Mouse (Mus musculus) stomach, embryonic 16.5 days (tissue): ENCODE results near the gene Tm4sf1. TPM values are rescaled to one million over a fixed set of nuclear protein-coding genes. Genes with fewer than 3 reads are reported as not detected.

Experiments used
- ATAC-seq: fragments of 200-750 bp; cut with Nextera tagmentation; 2 replicates; pipeline ENCODE4 v1.8.0; 2017; ENCODE audit warnings: moderate number of reproducible peaks, moderate TSS enrichment; ENCODE audit not compliant: insufficient read depth, low FRiP score
- H3K27ac ChIP-seq: fragments of 300-500 bp; sonication (generic); 2 replicates; pipeline ENCODE4 v1.5.1; 2014; ENCODE audit warnings: low read length
- H3K27me3 ChIP-seq: fragments of 300-500 bp; sonication (generic); 2 replicates; pipeline ENCODE4 v1.6.1; 2014; ENCODE audit warnings: low read length, control low read depth, mixed read lengths; ENCODE audit not compliant: control insufficient read depth, insufficient read depth
- H3K36me3 ChIP-seq: fragments of 300-500 bp; sonication (generic); 2 replicates; pipeline ENCODE4 v1.6.1; 2014; ENCODE audit warnings: low read length; ENCODE audit not compliant: control insufficient read depth, insufficient read depth
- H3K4me1 ChIP-seq: fragments of 300-500 bp; sonication (generic); 2 replicates; pipeline ENCODE4 v1.6.1; 2014; ENCODE audit warnings: low read length, control low read depth, mixed read lengths; ENCODE audit not compliant: control insufficient read depth, insufficient read depth
- H3K4me2 ChIP-seq: fragments of 300-500 bp; sonication (generic); 2 replicates; pipeline ENCODE4 v1.6.1; 2014; ENCODE audit warnings: low read depth, low read length, mixed read lengths
- H3K4me3 ChIP-seq: fragments of 300-500 bp; sonication (generic); replicated peaks from 2 replicates; pipeline ENCODE4 v1.5.1; 2014; ENCODE audit warnings: mild to moderate bottlenecking, low read length
- H3K9ac ChIP-seq: fragments of 300-500 bp; sonication (generic); 2 replicates; pipeline ENCODE4 v1.6.1; 2014; ENCODE audit warnings: low read length
- H3K9me3 ChIP-seq: fragments of 300-500 bp; sonication (generic); replicated peaks from 2 replicates; pipeline ENCODE4 v1.6.1; 2016; ENCODE audit warnings: low read length, control low read depth; ENCODE audit not compliant: control insufficient read depth
- WGBS: fragments of 180-500 bp; shearing (Covaris S2); extraction: QIAGEN DNeasy Blood & Tissue Kit; methylation state at CpG from one replicate; pipeline ENCODE4 v1.1.7; 2014; 5-methylcytosine and 5-hydroxymethylcytosine counted together
- polyA plus RNA-seq: library from polyadenylated mRNA; unstranded; fragments of >200 nt; fragmentation: Nextera tagmentation; extraction: Ambion mirVana; gene quantifications from 2 replicates; pipeline ENCODE4 v1.2.1, GENCODE M21; 2015

Gene Tm4sf1
- polyA plus RNA-seq, 1 experiment from 2014 or later = 59.7 TPM

- Histone ChIP-seq H3K27me3 (no peaks in the 10 kb centered on the region), H3K9me3 (no peaks in the 10 kb centered on the region), H3K4me2 (peak overlapping the region; percentile 6; the same call in 1 of the 2 replicates), H3K4me3 (peak overlapping the region; percentile 18), H3K27ac (peak overlapping the region; percentile 21; the same call in 1 of the 2 replicates), H3K36me3 (no peaks in the 10 kb centered on the region), H3K4me1 (peaks cover 13% of the 10 kb centered on the region), H3K9ac (no peak overlapping the region)
- 38% methylated on average over 4 of the region's 4 CpGs for WGBS
- no peak for ATAC-seq
These were observed 7.9 kb downstream of the Tm4sf1 start for GRCm38 (mm10) chr3:57293925-57294324.

- Histone ChIP-seq H3K4me3 (no peak overlapping the region; the same call in 1 of the 2 replicates), H3K9me3 (no peaks in the 10 kb centered on the region), H3K4me1 (peaks cover 13% of the 10 kb centered on the region), H3K9ac (no peak overlapping the region), H3K27me3 (no peaks in the 10 kb centered on the region), H3K4me2 (no peak overlapping the region), H3K36me3 (no peaks in the 10 kb centered on the region), H3K27ac (no peak overlapping the region)
- ATAC-seq = no peak
- 71% methylated on average over 11 of the region's 11 CpGs for WGBS
These were observed 9.0 kb downstream of the Tm4sf1 start for GRCm38 (mm10) chr3:57292826-57293225.

GRCm38 (mm10) chr3:57288944-57289491 lies 12.8 kb downstream of the Tm4sf1 start:
- peak overlapping the region; percentile 55; the same call in 1 of the 2 replicates for H3K27ac ChIP-seq
- no peak for ATAC-seq
- no peaks in the 10 kb centered on the region for H3K4me1 ChIP-seq
- H3K27me3 ChIP-seq = no peaks in the 10 kb centered on the region
- H3K4me3 ChIP-seq = no peak overlapping the region
- H3K36me3 ChIP-seq = no peaks in the 10 kb centered on the region
- no peak overlapping the region for H3K9ac ChIP-seq
- no peak overlapping the region for H3K4me2 ChIP-seq
- no peaks in the 10 kb centered on the region for H3K9me3 ChIP-seq
- 81% methylated on average over 1 of the region's 1 CpGs for WGBS

DNA sequence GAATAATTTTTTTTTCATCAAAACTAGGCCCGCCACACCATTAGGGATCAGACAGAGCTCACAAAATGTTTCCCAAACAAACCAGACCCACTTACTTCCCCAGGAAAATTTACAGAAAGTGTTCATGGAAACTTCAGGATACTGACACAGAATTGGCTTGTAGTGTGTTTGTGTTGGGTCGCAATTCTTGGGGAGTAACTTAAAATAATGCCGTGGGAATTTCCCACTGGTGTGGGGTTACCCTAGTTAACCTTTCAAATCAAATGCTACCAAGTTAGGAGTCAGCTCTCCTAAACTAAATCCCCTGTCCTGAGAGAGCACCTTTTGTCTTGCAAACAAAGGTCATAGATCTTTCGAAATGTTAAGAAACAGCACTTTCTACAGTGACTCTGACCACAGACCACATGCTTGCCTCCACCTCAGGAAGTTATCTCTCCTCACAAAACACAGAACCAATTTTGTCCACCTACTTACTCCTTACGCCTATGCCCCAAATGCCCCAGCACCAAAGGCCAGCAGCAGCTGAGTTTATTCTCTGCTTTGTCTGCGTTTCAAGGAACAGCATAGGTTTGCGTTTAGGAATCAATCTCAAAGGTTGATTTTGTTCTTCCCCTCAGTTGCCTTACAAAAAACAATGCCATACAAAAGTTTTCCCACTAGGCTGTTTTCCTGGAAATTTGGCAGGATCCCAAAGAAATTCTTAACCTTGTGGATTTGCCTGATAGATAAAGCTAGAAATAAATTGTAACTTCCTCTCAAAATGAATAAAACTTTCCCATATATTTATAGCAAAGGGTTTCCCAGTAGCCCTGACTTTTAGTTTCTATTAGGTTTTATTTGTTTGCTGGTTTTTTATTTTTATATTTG lies 13.7 kb downstream of the Tm4sf1 start:
- H3K27me3 ChIP-seq = no peaks in the 10 kb centered on the region
- no peaks in the 10 kb centered on the region for H3K4me1 ChIP-seq
- H3K4me2 ChIP-seq = no peak overlapping the region
- WGBS = 48% methylated on average over 7 of the region's 7 CpGs
- no peak overlapping the region for H3K9ac ChIP-seq
- no peaks in the 10 kb centered on the region for H3K9me3 ChIP-seq
- no peak overlapping the region for H3K4me3 ChIP-seq
- peak overlapping the region; percentile 79 for H3K27ac ChIP-seq
- ATAC-seq = no peak
- no peaks in the 10 kb centered on the region for H3K36me3 ChIP-seq

DNA sequence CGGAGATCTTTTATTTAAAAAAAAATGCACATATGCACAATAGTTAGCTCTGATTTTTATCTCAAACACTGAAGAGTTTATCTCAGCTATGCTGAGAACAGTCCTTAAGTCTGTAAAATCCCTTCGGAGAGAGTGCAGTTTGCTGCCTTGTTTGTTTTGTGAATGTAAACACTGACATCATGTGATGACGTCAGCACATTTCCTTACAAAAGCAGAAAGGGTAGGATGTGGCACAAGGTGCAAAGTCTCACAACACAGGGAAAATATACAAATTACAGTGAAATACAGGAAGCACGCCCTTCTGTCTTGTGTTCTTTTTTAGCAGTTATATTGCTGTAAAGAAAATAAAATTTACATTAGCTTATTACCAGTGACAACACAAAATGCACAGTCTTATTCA lies 14.3 kb downstream of the Tm4sf1 start:
- Histone ChIP-seq H3K36me3 (no peaks in the 10 kb centered on the region), H3K9ac (no peak overlapping the region), H3K4me1 (no peaks in the 10 kb centered on the region), H3K27ac (no peak overlapping the region), H3K27me3 (no peaks in the 10 kb centered on the region), H3K9me3 (no peaks in the 10 kb centered on the region), H3K4me3 (no peak overlapping the region), H3K4me2 (no peak overlapping the region)
- no peak for ATAC-seq
- 37% methylated on average over 4 of the region's 4 CpGs for WGBS

DNA sequence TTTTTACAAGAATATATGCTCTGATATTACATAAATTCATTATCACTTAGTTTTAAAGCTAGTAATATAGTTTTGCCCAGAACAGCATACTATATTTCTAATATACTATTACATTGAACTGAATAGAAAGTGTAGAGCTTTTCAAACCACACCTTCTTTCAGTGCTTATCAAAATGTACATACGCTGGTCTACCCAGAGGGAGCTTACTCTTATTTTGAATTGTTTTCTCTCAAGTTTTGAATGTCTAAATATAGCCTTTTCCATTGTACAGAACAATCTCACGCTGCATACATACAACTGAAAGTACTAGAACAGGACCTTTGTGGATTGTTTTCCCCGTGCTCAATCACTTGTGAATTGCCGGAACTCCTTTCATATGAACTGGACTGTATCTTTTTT lies 23.6 kb downstream of the Tm4sf1 start:
- Histone ChIP-seq H3K36me3 (no peaks in the 10 kb centered on the region), H3K27ac (no peak overlapping the region), H3K4me1 (peaks cover 5% of the 10 kb centered on the region; the same call in 1 of the 2 replicates), H3K4me3 (no peak overlapping the region), H3K9ac (no peak overlapping the region), H3K27me3 (no peaks in the 10 kb centered on the region), H3K4me2 (no peak overlapping the region), H3K9me3 (no peaks in the 10 kb centered on the region)
- 71% methylated on average over 4 of the region's 4 CpGs for WGBS
- ATAC-seq = peak; percentile 44; the same call in 1 of the 2 replicates

DNA sequence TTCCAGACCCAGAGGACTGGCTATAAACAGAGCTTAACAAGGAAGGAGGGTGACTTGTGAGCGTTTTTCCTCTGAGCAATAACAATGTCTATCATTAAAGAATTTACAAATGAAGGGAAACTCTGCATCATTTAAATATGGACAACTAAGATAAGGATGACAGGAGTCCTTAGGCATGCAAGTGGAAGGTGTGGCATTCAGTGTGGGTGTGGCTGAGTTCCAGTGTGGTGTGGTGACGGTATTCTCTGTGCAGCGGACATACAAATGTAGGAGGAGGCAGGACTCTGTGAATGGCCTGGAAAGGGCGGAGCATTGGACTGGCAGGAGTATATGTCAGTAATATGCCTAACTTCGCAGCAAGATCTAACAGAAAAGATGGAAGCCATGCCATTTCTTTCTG lies 24.3 kb downstream of the Tm4sf1 start:
- Histone ChIP-seq H3K9ac (no peak overlapping the region), H3K27me3 (no peaks in the 10 kb centered on the region), H3K27ac (no peak overlapping the region), H3K4me2 (no peak overlapping the region), H3K4me1 (peaks cover 5% of the 10 kb centered on the region; the same call in 1 of the 2 replicates), H3K36me3 (no peaks in the 10 kb centered on the region), H3K9me3 (no peaks in the 10 kb centered on the region), H3K4me3 (no peak overlapping the region)
- ATAC-seq = peak; percentile 69; the same call in 1 of the 2 replicates
- WGBS = 65% methylated on average over 5 of the region's 5 CpGs

- Histone ChIP-seq H3K27ac (peak overlapping the region; percentile 60; the same call in 1 of the 2 replicates), H3K36me3 (no peaks in the 10 kb centered on the region), H3K27me3 (no peaks in the 10 kb centered on the region), H3K9ac (no peak overlapping the region), H3K4me1 (peaks cover 5% of the 10 kb centered on the region; the same call in 1 of the 2 replicates), H3K4me3 (no peak overlapping the region), H3K4me2 (no peak overlapping the region), H3K9me3 (no peaks in the 10 kb centered on the region)
- ATAC-seq = no peak; the same call in 1 of the 2 replicates
- 67% methylated on average over 3 of the region's 3 CpGs for WGBS
These were observed 25.0 kb downstream of the Tm4sf1 start for GRCm38 (mm10) chr3:57276821-57277220.

DNA sequence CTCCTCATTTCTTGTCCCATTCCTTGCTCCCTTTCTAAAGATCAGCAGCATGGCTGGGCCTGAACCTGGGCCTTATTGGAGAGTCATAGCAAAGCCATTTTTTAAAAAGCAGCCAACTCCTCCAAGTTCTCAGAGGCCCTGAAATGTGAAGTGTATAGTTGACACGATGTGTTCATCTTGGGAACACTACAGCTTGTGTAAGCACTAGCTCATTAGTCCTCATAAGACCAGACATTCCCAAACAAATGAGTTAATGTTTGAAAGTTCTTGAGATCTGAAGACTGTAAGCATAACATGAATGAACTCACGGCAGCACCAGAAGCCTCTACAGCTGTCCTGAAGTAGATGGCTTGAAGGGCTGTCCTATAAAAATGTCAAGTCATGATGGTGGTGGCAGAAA lies 32.8 kb downstream of the Tm4sf1 start:
- Histone ChIP-seq H3K9me3 (no peaks in the 10 kb centered on the region), H3K4me1 (no peaks in the 10 kb centered on the region), H3K27me3 (no peaks in the 10 kb centered on the region), H3K4me3 (no peak overlapping the region), H3K36me3 (no peaks in the 10 kb centered on the region), H3K9ac (no peak overlapping the region), H3K27ac (no peak overlapping the region; the same call in 1 of the 2 replicates), H3K4me2 (no peak overlapping the region)
- 47% methylated on average over 2 of the region's 2 CpGs for WGBS
- no peak for ATAC-seq
